Mouse (Mus musculus): ENCODE measurements around the gene Gm20708. TPM values are rescaled to one million over a fixed set of nuclear protein-coding genes. Genes with fewer than 3 reads are reported as not detected.
"Not testable (repeated sequence)": the region's sequence is repeated elsewhere in the genome, so short reads cannot be mapped to it uniquely, and the experiment has no call there.

Gene Gm20708
- polyA plus RNA-seq, 1 experiment: 0.25 TPM

GRCm38 (mm10) chr11:117786294-117786693, 23.2 kb upstream of the Gm20708 start:
- H3K27ac ChIP-seq (ENCODE audit: insufficient read depth, low read length): no peak overlapping the region
- H3K27me3 ChIP-seq (ENCODE audit: control insufficient read depth, insufficient read depth, low read length): no peaks in the 10 kb centered on the region
- no peak overlapping the region for H3K4me3 ChIP-seq (ENCODE audit: extremely low read depth, insufficient read depth, insufficient read length)
- H3K4me1 ChIP-seq (ENCODE audit: control insufficient read depth, insufficient read depth, insufficient read length): no peaks in the 10 kb centered on the region; the same call in 1 of the 2 replicates
- peak in 1 of 2 experiments; percentile 80 for DNase-seq (ENCODE audit: low read depth in 1 of 2, low spot score in 2 of 2)
- peaks cover 6% of the 10 kb centered on the region for H3K36me3 ChIP-seq (ENCODE audit: control insufficient read depth, insufficient read depth, low read length)
- 20% methylated on average over 10 of the region's 10 CpGs for WGBS
- TF ChIP-seq POLR2A (IDR thresholded peaks at IDR 0.05; ENCODE audit: low read depth, low read length): no peak
- peak; percentile 80; the same call in 1 of the 2 replicates for TF ChIP-seq CTCF (IDR thresholded peaks at IDR 0.05; ENCODE audit: extremely low read depth, insufficient read depth, insufficient read length, insufficient replicate concordance)

GRCm38 (mm10) chr11:117788481-117788880, 21.0 kb upstream of the Gm20708 start:
- not testable (repeated sequence) for H3K27ac ChIP-seq (ENCODE audit: insufficient read depth, low read length); H3K36me3 ChIP-seq (ENCODE audit: control insufficient read depth, insufficient read depth, low read length); H3K4me3 ChIP-seq (ENCODE audit: extremely low read depth, insufficient read depth, insufficient read length); H3K27me3 ChIP-seq (ENCODE audit: control insufficient read depth, insufficient read depth, low read length); DNase-seq (ENCODE audit: low read depth in 1 of 2, low spot score in 2 of 2); H3K4me1 ChIP-seq (ENCODE audit: control insufficient read depth, insufficient read depth, insufficient read length)
- WGBS: 85% methylated on average over 7 of the region's 7 CpGs

GRCm38 (mm10) chr11:117790286-117790685, 19.2 kb upstream of the Gm20708 start:
- 21% methylated on average over 14 of the region's 14 CpGs for WGBS
- Histone ChIP-seq H3K4me3 (ENCODE audit: extremely low read depth, insufficient read depth, insufficient read length) (no peak overlapping the region), H3K4me1 (ENCODE audit: control insufficient read depth, insufficient read depth, insufficient read length) (peaks cover 13% of the 10 kb centered on the region; the same call in 1 of the 2 replicates), H3K27me3 (ENCODE audit: control insufficient read depth, insufficient read depth, low read length) (no peaks in the 10 kb centered on the region), H3K27ac (ENCODE audit: insufficient read depth, low read length) (no peak overlapping the region), H3K36me3 (ENCODE audit: control insufficient read depth, insufficient read depth, low read length) (no peaks in the 10 kb centered on the region)
- TF ChIP-seq POLR2A (IDR thresholded peaks at IDR 0.05; ENCODE audit: low read depth, low read length) (no peak), CTCF (IDR thresholded peaks at IDR 0.05; ENCODE audit: extremely low read depth, insufficient read depth, insufficient read length, insufficient replicate concordance) (peak; percentile 86; the same call in 1 of the 2 replicates)
- peak in 1 of 2 experiments; percentile 72 for DNase-seq (ENCODE audit: low read depth in 1 of 2, low spot score in 2 of 2)

GRCm38 (mm10) chr11:117790703-117791440, 18.6 kb upstream of the Gm20708 start:
- WGBS: 70% methylated on average over 23 of the region's 23 CpGs
- DNase-seq (ENCODE audit: low read depth in 1 of 2, low spot score in 2 of 2): peak in 1 of 2 experiments; percentile 54
- Histone ChIP-seq H3K27me3 (ENCODE audit: control insufficient read depth, insufficient read depth, low read length) (no peaks in the 10 kb centered on the region), H3K4me1 (ENCODE audit: control insufficient read depth, insufficient read depth, insufficient read length) (peaks cover 15% of the 10 kb centered on the region; the same call in 1 of the 2 replicates), H3K36me3 (ENCODE audit: control insufficient read depth, insufficient read depth, low read length) (no peaks in the 10 kb centered on the region), H3K27ac (ENCODE audit: insufficient read depth, low read length) (0 out of 2 replicates have a peak overlapping the region, but pooled peaks have one; percentile 23), H3K4me3 (ENCODE audit: extremely low read depth, insufficient read depth, insufficient read length) (no peak overlapping the region)
- no peak for TF ChIP-seq POLR2A (IDR thresholded peaks at IDR 0.05; ENCODE audit: low read depth, low read length)
- TF ChIP-seq CTCF (IDR thresholded peaks at IDR 0.05; ENCODE audit: extremely low read depth, insufficient read depth, insufficient read length, insufficient replicate concordance): 0 out of 2 replicates have a peak, but pooled peaks have one; percentile 9

- Histone ChIP-seq H3K36me3 (ENCODE audit: control insufficient read depth, insufficient read depth, low read length) (no peaks in the 10 kb centered on the region), H3K4me1 (ENCODE audit: control insufficient read depth, insufficient read depth, insufficient read length) (peaks cover 19% of the 10 kb centered on the region; the same call in 1 of the 2 replicates), H3K4me3 (ENCODE audit: extremely low read depth, insufficient read depth, insufficient read length) (no peak overlapping the region), H3K27me3 (ENCODE audit: control insufficient read depth, insufficient read depth, low read length) (no peaks in the 10 kb centered on the region), H3K27ac (ENCODE audit: insufficient read depth, low read length) (peak overlapping the region; percentile 85; the same call in 1 of the 2 replicates)
- no peak for DNase-seq (ENCODE audit: low read depth in 1 of 2, low spot score in 2 of 2)
- TF ChIP-seq POLR2A (IDR thresholded peaks at IDR 0.05; ENCODE audit: low read depth, low read length) (no peak), CTCF (IDR thresholded peaks at IDR 0.05; ENCODE audit: extremely low read depth, insufficient read depth, insufficient read length, insufficient replicate concordance) (no peak)
- 91% methylated on average over 9 of the region's 9 CpGs for WGBS
These were observed 18.1 kb upstream of the Gm20708 start for GRCm38 (mm10) chr11:117791441-117791761.

GRCm38 (mm10) chr11:117792281-117792888, 17.1 kb upstream of the Gm20708 start:
- peak in 1 of 2 experiments; percentile 83 for DNase-seq (ENCODE audit: low read depth in 1 of 2, low spot score in 2 of 2)
- Histone ChIP-seq H3K27ac (ENCODE audit: insufficient read depth, low read length) (peak overlapping the region; percentile 85), H3K4me3 (ENCODE audit: extremely low read depth, insufficient read depth, insufficient read length) (peak overlapping the region; percentile 16; the same call in 1 of the 2 replicates), H3K36me3 (ENCODE audit: control insufficient read depth, insufficient read depth, low read length) (no peaks in the 10 kb centered on the region), H3K27me3 (ENCODE audit: control insufficient read depth, insufficient read depth, low read length) (no peaks in the 10 kb centered on the region), H3K4me1 (ENCODE audit: control insufficient read depth, insufficient read depth, insufficient read length) (peaks cover 26% of the 10 kb centered on the region; the same call in 1 of the 2 replicates)
- WGBS: 14% methylated on average over 22 of the region's 22 CpGs
- TF ChIP-seq CTCF (IDR thresholded peaks at IDR 0.05; ENCODE audit: extremely low read depth, insufficient read depth, insufficient read length, insufficient replicate concordance): no peak
- TF ChIP-seq POLR2A (IDR thresholded peaks at IDR 0.05; ENCODE audit: low read depth, low read length): no peak

All from spleen, adult 2 months (tissue).